Mouse (Mus musculus): Measurements from ENCODE around the gene Slc8a3.

Gene Slc8a3

GRCm38 (mm10) chr12:81237158-81237557 is 95.8 kb downstream of the Slc8a3 start:
- no peak for DNase-seq (ENCODE audit: low read depth)

GRCm38 (mm10) chr12:81235456-81236330 is 97.3 kb downstream of the Slc8a3 start:
- no peak for DNase-seq (ENCODE audit: low read depth)

GRCm38 (mm10) chr12:81233746-81234380 is 99.1 kb downstream of the Slc8a3 start:
- DNase-seq (ENCODE audit: low read depth): no peak

- DNase-seq (ENCODE audit: low read depth): no peak
Observed at GRCm38 (mm10) chr12:81227767-81228460, 105.1 kb downstream of the Slc8a3 start.

- DNase-seq (ENCODE audit: low read depth): no peak
Observed at GRCm38 (mm10) chr12:81226590-81226989, 106.4 kb downstream of the Slc8a3 start.

- no peak for DNase-seq (ENCODE audit: low read depth)
Observed at GRCm38 (mm10) chr12:81225966-81226577, 106.9 kb downstream of the Slc8a3 start.

GRCm38 (mm10) chr12:81224843-81225242 is 108.1 kb downstream of the Slc8a3 start:
- DNase-seq (ENCODE audit: low read depth): no peak

GRCm38 (mm10) chr12:81223276-81223675 is 109.7 kb downstream of the Slc8a3 start:
- DNase-seq (ENCODE audit: low read depth): no peak

GRCm38 (mm10) chr12:81219339-81219738 is 113.6 kb downstream of the Slc8a3 start:
- no peak for DNase-seq (ENCODE audit: low read depth)

GRCm38 (mm10) chr12:81208559-81208958 is 124.4 kb downstream of the Slc8a3 start:
- no peak for DNase-seq (ENCODE audit: low read depth)

- no peak for DNase-seq (ENCODE audit: low read depth)
Observed at GRCm38 (mm10) chr12:81205619-81206560, 127.1 kb downstream of the Slc8a3 start.

- DNase-seq (ENCODE audit: low read depth): no peak
Observed at GRCm38 (mm10) chr12:81203226-81203625, 129.8 kb downstream of the Slc8a3 start.

- no peak for DNase-seq (ENCODE audit: low read depth)
Observed at GRCm38 (mm10) chr12:81199280-81199955, 133.6 kb downstream of the Slc8a3 start.

- no peak for DNase-seq (ENCODE audit: low read depth)
Observed at GRCm38 (mm10) chr12:81197468-81198075, 135.4 kb downstream of the Slc8a3 start.

GRCm38 (mm10) chr12:81193968-81194367 is 139.0 kb downstream of the Slc8a3 start:
- DNase-seq (ENCODE audit: low read depth): no peak

- no peak for DNase-seq (ENCODE audit: low read depth)
Observed at GRCm38 (mm10) chr12:81189636-81190035, 143.3 kb downstream of the Slc8a3 start.

GRCm38 (mm10) chr12:81188996-81189395 is 144.0 kb downstream of the Slc8a3 start:
- DNase-seq (ENCODE audit: low read depth): no peak

- no peak for DNase-seq (ENCODE audit: low read depth)
Observed at GRCm38 (mm10) chr12:81188423-81188822, 144.6 kb downstream of the Slc8a3 start.

GRCm38 (mm10) chr12:81186668-81187067 is 146.3 kb downstream of the Slc8a3 start:
- no peak for DNase-seq (ENCODE audit: low read depth)

GRCm38 (mm10) chr12:81186081-81186480 is 146.9 kb downstream of the Slc8a3 start:
- DNase-seq (ENCODE audit: low read depth): no peak

All from naive thymus-derived CD4-positive, alpha-beta T cell, adult 2 months (primary cell).